Mouse (Mus musculus): Measurements from ENCODE around the gene Chsy1. TPM values are rescaled to one million over a fixed set of nuclear protein-coding genes. Genes with fewer than 3 reads are reported as not detected.

The Chsy1 gene
- polyA plus RNA-seq, 1 experiment = 17.2 TPM

DNA sequence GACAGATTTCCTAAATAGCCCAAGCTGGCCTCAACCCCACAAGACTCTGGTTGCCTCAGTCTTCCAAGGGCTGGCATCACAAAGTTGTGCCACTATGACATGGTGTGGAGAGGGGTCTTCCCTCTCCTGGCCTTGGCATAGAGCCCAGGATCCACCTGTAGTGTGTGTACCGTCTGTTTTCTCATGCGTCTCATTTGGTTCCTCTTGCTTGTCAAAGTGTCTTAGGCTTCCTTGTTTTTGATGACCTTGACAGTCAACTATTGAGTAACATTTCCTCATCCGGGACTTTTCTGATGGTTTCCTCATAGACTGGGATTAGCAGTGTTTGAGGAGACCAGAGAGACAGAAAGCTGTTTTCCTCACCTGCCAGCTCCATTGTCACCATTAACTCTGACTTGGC is 30.8 kb downstream of the Chsy1 start:
- no peak overlapping the region for H3K4me2 ChIP-seq (ENCODE audit: low read depth)
- H3K27me3 ChIP-seq (ENCODE audit: control insufficient read depth, insufficient read depth, insufficient read length) = no peaks in the 10 kb centered on the region
- H3K4me3 ChIP-seq = no peak overlapping the region
- H3K79me2 ChIP-seq (ENCODE audit: control insufficient read depth, insufficient read depth) = peaks cover 94% of the 10 kb centered on the region
- H3ac ChIP-seq (ENCODE audit: control insufficient read depth, insufficient read length) = no peak overlapping the region
- peaks cover 14% of the 10 kb centered on the region for H3K36me3 ChIP-seq (ENCODE audit: control insufficient read depth, insufficient read depth)
- TF ChIP-seq POLR2AphosphoS2 (IDR thresholded peaks at IDR 0.05; ENCODE audit: insufficient read length, low read depth) (no peak), TCF12 (IDR thresholded peaks at IDR 0.05; ENCODE audit: insufficient read depth, poor library complexity, severe bottlenecking) (no peak), MAX (IDR thresholded peaks at IDR 0.05; ENCODE audit: low read depth) (no peak), MYOD1 (IDR thresholded peaks at IDR 0.05; ENCODE audit: control insufficient read depth in 1 of 3, insufficient read length in 2 of 3, low read depth in 2 of 3) (no peak), POLR2A (IDR thresholded peaks at IDR 0.05; ENCODE audit: insufficient read length, low read depth) (no peak), CEBPB (IDR thresholded peaks at IDR 0.05; ENCODE audit: insufficient read depth, poor library complexity, severe bottlenecking) (no peak)

DNA sequence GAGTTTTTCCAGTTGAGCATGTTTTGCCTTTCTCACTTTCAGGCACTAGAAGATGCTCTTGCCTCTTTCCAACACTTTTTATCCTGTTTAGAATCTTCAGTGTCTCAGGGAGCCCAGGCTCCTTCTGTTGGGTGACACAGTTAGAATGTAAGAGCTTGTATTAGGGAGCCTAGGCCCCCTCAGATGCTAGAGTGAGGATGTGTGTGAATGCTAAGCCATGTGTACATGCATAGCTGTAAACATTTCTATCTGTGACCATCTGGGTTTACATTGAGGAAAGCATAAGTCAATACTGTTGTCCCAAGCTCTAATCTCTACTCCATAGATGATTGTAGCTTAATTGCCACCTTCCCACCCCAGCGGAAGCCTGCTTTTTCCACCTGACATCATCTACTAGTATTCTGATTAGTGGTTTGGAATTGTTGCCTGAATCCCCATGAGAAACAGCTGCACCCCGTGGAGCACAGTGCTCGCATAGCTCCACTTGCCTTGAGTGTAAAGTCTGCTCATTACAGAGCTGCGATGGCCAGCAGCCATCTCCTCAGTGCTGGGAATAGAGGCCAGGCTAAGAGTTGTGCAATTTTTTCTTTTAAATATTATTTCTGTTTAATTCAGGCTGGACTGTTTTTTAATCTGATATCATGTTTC is 31.7 kb downstream of the Chsy1 start:
- H3K4me3 ChIP-seq = no peak overlapping the region

DNA sequence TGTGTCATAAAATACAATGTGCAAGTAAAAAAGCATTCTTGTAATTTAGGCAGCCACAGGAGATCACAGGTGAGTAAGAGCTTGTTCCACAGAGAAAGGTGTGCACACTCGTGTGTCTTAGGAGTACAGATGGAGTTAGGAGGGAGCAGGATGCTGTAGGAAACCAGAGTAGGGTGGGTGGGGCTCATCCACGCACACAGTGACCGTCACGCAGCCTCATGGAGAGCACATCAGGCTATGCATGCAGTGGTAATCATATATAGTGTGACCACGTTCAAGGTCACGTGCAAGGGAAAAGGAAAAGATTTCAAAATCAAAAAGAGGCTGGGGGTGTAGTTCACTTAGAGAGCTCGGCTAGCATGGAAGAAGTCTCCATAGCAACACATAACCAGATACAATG is 33.2 kb downstream of the Chsy1 start:
- peaks cover 14% of the 10 kb centered on the region for H3K36me3 ChIP-seq (ENCODE audit: control insufficient read depth, insufficient read depth)
- H3K4me2 ChIP-seq (ENCODE audit: low read depth) = no peak overlapping the region
- H3K4me3 ChIP-seq = no peak overlapping the region
- no peak for TF ChIP-seq POLR2AphosphoS2 (IDR thresholded peaks at IDR 0.05; ENCODE audit: insufficient read length, low read depth)
- TF ChIP-seq USF1 (IDR thresholded peaks at IDR 0.05; ENCODE audit: low read depth) = no peak
- TF ChIP-seq MAX (IDR thresholded peaks at IDR 0.05; ENCODE audit: low read depth) = no peak
- TF ChIP-seq TCF12 (IDR thresholded peaks at IDR 0.05; ENCODE audit: insufficient read depth, poor library complexity, severe bottlenecking) = no peak
- peaks cover 87% of the 10 kb centered on the region for H3K79me2 ChIP-seq (ENCODE audit: control insufficient read depth, insufficient read depth)
- no peaks in the 10 kb centered on the region for H3K27me3 ChIP-seq (ENCODE audit: control insufficient read depth, insufficient read depth, insufficient read length)
- H3ac ChIP-seq (ENCODE audit: control insufficient read depth, insufficient read length) = no peak overlapping the region

More for the DNA sequence above, 31.7 kb downstream of the Chsy1 start:
- Histone ChIP-seq H3K36me3 (ENCODE audit: control insufficient read depth, insufficient read depth) (peaks cover 14% of the 10 kb centered on the region), H3K4me2 (ENCODE audit: low read depth) (no peak overlapping the region), H3ac (ENCODE audit: control insufficient read depth, insufficient read length) (no peak overlapping the region), H3K27me3 (ENCODE audit: control insufficient read depth, insufficient read depth, insufficient read length) (no peaks in the 10 kb centered on the region), H3K79me2 (ENCODE audit: control insufficient read depth, insufficient read depth) (peaks cover 88% of the 10 kb centered on the region)
- TF ChIP-seq MYOG (IDR thresholded peaks at IDR 0.05; ENCODE audit: control insufficient read depth in 1 of 3, insufficient read depth in 1 of 3, insufficient read length in 2 of 3, low read depth in 2 of 3) (peak in 2 of 3 experiments; percentile 59 to 66), MAX (IDR thresholded peaks at IDR 0.05; ENCODE audit: low read depth) (no peak), POLR2AphosphoS2 (IDR thresholded peaks at IDR 0.05; ENCODE audit: insufficient read length, low read depth) (no peak), TCF12 (IDR thresholded peaks at IDR 0.05; ENCODE audit: insufficient read depth, poor library complexity, severe bottlenecking) (no peak), REST (IDR thresholded peaks at IDR 0.05; ENCODE audit: insufficient read depth, insufficient read length) (no peak), E2F4 (IDR thresholded peaks at IDR 0.05; ENCODE audit: insufficient read depth) (no peak), CEBPB (IDR thresholded peaks at IDR 0.05; ENCODE audit: insufficient read depth, poor library complexity, severe bottlenecking) (no peak), SRF (IDR thresholded peaks at IDR 0.05; ENCODE audit: control insufficient read depth, insufficient read length, low read depth) (no peak), MYOD1 (IDR thresholded peaks at IDR 0.05; ENCODE audit: control insufficient read depth in 1 of 3, insufficient read length in 2 of 3, low read depth in 2 of 3) (peak in 2 of 3 experiments; percentile 55 to 80), TCF3 (IDR thresholded peaks at IDR 0.05; ENCODE audit: insufficient read length, low read depth) (no peak), POLR2A (IDR thresholded peaks at IDR 0.05; ENCODE audit: insufficient read length, low read depth) (no peak)

DNA sequence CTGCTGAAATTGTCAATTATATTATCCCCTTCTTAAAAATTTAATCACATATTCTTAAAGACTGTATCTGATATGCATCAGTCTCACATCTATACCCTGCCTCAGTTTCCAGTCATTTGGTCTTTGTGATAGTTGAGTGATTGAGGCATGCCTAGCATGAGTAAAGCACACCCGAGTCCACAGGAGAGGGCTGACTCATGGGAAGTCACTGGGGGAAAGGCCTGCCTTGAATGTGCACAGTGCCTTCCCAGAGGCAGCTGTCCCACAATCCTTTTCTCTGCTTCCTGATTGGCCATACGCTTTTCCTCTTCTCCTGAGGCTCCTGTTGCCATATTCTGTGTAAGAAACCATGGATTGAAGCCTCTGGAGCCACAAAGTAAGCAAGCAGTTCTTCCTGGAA is 35.2 kb downstream of the Chsy1 start:
- Histone ChIP-seq H3K4me3 (no peak overlapping the region), H3K27me3 (ENCODE audit: control insufficient read depth, insufficient read depth, insufficient read length) (no peaks in the 10 kb centered on the region), H3ac (ENCODE audit: control insufficient read depth, insufficient read length) (no peak overlapping the region), H3K36me3 (ENCODE audit: control insufficient read depth, insufficient read depth) (peaks cover 7% of the 10 kb centered on the region), H3K4me2 (ENCODE audit: low read depth) (no peak overlapping the region), H3K79me2 (ENCODE audit: control insufficient read depth, insufficient read depth) (peaks cover 85% of the 10 kb centered on the region)
- TF ChIP-seq SRF (IDR thresholded peaks at IDR 0.05; ENCODE audit: control insufficient read depth, insufficient read length, low read depth) = no peak
- TF ChIP-seq MYOG (IDR thresholded peaks at IDR 0.05; ENCODE audit: control insufficient read depth in 1 of 3, insufficient read depth in 1 of 3, insufficient read length in 2 of 3, low read depth in 2 of 3) = no peak
- no peak for TF ChIP-seq POLR2A (IDR thresholded peaks at IDR 0.05; ENCODE audit: insufficient read length, low read depth)
- TF ChIP-seq MYOD1 (IDR thresholded peaks at IDR 0.05; ENCODE audit: control insufficient read depth in 1 of 3, insufficient read length in 2 of 3, low read depth in 2 of 3) = no peak
- no peak for TF ChIP-seq CEBPB (IDR thresholded peaks at IDR 0.05; ENCODE audit: insufficient read depth, poor library complexity, severe bottlenecking)
- no peak for TF ChIP-seq POLR2AphosphoS2 (IDR thresholded peaks at IDR 0.05; ENCODE audit: insufficient read length, low read depth)
- no peak for TF ChIP-seq USF1 (IDR thresholded peaks at IDR 0.05; ENCODE audit: low read depth)

GRCm38 (mm10) chr7:66147156-66147555 is 37.8 kb downstream of the Chsy1 start:
- TF ChIP-seq MAX (IDR thresholded peaks at IDR 0.05; ENCODE audit: low read depth) (no peak), USF1 (IDR thresholded peaks at IDR 0.05; ENCODE audit: low read depth) (no peak), REST (IDR thresholded peaks at IDR 0.05; ENCODE audit: insufficient read depth, insufficient read length) (no peak), CEBPB (IDR thresholded peaks at IDR 0.05; ENCODE audit: insufficient read depth, poor library complexity, severe bottlenecking) (no peak), TCF12 (IDR thresholded peaks at IDR 0.05; ENCODE audit: insufficient read depth, poor library complexity, severe bottlenecking) (no peak), SRF (IDR thresholded peaks at IDR 0.05; ENCODE audit: control insufficient read depth, insufficient read length, low read depth) (no peak), POLR2AphosphoS2 (IDR thresholded peaks at IDR 0.05; ENCODE audit: insufficient read length, low read depth) (no peak), MYOD1 (IDR thresholded peaks at IDR 0.05; ENCODE audit: control insufficient read depth in 1 of 3, insufficient read length in 2 of 3, low read depth in 2 of 3) (no peak), POLR2A (IDR thresholded peaks at IDR 0.05; ENCODE audit: insufficient read length, low read depth) (no peak), E2F4 (IDR thresholded peaks at IDR 0.05; ENCODE audit: insufficient read depth) (no peak), TCF3 (IDR thresholded peaks at IDR 0.05; ENCODE audit: insufficient read length, low read depth) (no peak)

More at GRCm38 (mm10) chr7:66147156-66147555, 37.8 kb downstream of the Chsy1 start:
- no peak overlapping the region for H3K4me3 ChIP-seq
- H3K4me2 ChIP-seq (ENCODE audit: low read depth) = no peak overlapping the region
- H3K27me3 ChIP-seq (ENCODE audit: control insufficient read depth, insufficient read depth, insufficient read length) = no peaks in the 10 kb centered on the region
- no peak overlapping the region for H3ac ChIP-seq (ENCODE audit: control insufficient read depth, insufficient read length)
- H3K36me3 ChIP-seq (ENCODE audit: control insufficient read depth, insufficient read depth) = peaks cover 3% of the 10 kb centered on the region
- H3K79me2 ChIP-seq (ENCODE audit: control insufficient read depth, insufficient read depth) = peaks cover 86% of the 10 kb centered on the region

Measured in myocyte (in vitro differentiated cells).